Mouse (Mus musculus) T-cell, adult 2 months (primary cell): ENCODE results near the gene Jmjd7.

ENCODE experiments used
- DNase-seq: peaks from one replicate; pipeline ENCODE4 v3.0.0; 2022; ENCODE audit warnings: low spot score

The Jmjd7 gene

DNA sequence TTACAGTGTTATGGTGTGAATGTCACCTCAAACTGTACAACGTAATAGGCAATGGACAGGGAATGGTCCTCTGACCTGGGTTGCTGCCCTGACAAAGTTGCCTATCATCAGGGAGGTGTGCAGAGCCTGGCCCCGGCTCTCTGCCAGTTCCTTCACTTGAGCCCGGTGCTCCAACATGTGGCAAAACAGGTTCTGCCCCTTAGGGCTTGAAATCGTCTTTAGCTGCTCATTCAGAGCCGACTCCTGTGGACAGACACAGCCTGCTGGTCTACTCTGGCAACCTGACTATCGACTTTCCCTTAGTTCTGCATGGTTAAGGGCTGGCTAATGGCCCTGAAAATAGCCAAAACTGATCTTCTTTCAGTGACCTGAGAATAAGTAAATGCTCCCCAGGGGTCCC, 32.9 kb downstream of the Jmjd7 start:
- DNase-seq: no peak

DNA sequence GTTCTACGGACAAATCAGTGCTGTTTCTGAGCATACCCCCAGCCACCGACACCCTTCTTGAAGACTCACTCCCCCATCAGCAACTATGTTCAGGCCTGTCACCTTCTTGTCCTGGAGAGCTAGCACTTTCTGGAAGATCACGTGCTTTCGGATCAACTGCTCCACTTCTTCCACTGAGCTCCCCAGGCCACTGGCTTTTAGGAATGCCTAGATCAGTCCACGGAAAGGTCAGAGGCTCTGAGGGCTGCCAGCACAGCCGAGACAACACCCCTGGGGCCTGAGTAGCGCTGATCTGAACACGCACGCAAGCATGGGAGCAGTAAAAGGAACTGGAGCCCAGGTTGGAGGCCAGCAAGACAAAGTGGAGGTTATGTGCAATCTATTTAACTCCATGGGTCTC, 33.4 kb downstream of the Jmjd7 start:
- DNase-seq: no peak

DNA sequence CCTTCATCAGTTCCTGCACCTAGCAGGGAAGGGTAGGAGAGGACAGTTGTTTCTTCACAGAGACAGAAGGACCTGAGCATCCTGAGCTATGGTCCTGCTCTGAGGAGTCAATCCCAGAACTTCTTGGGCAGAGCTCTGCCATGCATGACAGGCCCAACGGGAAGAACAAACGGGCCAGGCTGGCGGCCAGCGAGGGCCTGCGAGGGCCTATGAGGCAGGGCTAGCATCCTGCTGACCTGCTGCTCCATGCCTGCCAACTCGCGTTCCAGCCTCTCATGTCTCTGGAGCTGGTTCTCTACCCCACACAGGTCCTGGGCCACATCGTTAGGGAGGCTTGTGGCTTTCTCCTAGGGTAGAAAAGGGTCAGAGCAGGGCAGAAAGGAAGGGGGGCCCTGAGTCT, 35.0 kb downstream of the Jmjd7 start:
- no peak for DNase-seq

DNA sequence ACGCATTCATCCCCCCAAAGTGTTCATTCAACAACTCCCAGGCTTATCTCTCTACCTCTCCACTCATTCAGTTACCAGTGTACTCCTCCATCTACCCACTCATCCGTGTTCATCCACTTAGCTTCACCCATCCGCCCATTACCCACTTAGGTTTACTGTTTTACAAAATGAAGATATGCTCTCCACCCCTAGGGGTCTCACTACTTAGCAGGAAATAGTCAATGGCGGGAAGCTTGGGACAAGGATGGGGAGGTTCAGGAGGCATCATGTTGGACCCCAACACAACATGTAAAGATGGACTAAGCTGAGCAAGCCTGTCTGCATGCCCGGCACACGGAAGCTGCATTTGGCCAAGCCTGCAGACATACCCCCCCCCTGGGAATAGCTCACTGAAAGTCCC, 37.4 kb downstream of the Jmjd7 start:
- DNase-seq: no peak

DNA sequence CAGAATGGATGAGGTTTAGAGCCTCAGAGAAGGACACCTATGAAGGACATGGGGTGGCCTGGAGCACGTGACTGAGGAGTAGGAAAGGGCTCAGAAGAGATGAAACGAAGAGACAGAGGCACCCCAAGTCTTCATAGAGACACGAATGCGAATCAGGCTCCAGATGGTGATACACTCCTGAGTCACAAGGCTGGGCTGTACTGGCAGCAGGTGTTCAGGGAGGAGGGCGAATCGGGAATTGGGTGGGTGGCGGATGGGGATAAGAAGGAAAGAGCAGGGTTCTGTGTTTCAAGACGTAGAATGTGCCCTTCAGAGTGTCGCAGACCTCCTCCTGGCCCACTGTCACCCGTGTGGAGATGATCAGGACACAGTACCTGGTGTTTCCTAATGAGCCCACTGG, 38.0 kb downstream of the Jmjd7 start:
- no peak for DNase-seq

DNA sequence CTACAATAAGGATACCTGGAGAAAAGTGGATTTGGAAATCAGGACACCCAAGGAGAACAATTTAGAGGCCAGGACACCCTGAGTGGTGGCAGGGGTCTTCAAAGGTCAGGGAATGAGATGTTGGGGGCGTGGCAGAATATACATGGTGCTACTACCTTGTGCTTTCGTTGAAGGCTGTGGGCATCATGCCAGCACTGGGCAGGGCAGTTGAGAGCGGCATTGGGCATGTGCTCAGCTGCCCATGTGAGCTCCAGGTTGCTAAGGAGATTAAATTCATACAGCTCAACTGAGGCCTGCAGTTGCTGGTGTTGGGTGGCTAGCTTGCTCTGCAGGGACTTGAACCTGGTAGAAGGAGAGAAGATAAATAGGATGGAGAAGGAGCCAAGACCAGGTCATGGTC, 38.9 kb downstream of the Jmjd7 start:
- no peak for DNase-seq

DNA sequence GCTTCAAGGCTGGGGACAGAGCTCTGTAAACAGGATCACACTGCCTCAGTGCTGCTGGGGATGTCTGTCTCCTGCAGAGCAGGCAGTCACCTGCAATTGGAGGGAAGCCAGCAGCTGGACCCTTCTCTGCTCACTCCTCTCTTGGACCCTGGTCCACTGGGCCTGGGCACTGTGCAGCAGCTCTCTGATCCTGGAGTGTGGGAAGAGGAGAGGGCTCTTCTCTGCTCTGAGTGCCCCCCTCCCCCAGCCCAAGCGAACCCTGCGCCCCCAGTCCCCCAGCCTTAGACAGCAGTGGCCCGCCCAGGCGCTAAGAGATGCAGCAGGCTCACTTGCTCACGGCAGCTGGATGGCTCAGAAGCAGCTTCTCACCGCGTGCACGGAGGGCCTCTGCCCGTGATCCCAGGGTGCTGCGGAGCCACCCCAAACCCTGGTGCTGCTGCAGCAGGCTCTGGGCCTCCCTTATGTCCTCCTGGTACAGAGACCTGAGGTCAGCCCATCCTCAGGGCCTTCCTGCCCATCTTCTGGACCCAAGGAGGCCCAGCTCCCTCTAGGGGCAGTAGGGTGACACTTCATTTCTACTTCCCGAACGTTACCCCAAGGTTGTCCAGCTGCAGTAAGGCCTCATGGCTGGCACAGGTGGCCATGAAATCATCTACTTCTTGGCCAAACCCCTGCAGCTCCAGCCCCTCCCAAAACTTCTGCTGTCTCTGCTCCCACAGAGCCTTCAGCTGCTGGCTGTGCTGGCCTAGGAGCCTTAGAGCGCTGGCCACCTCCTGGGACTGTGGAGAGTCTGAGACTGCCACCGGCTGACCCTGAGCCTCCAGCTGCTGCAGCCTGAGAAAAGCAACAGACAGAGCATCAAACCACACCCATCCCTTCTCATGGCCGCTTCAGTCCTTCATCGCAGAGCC, 41.5 kb downstream of the Jmjd7 start:
- no peak for DNase-seq

DNA sequence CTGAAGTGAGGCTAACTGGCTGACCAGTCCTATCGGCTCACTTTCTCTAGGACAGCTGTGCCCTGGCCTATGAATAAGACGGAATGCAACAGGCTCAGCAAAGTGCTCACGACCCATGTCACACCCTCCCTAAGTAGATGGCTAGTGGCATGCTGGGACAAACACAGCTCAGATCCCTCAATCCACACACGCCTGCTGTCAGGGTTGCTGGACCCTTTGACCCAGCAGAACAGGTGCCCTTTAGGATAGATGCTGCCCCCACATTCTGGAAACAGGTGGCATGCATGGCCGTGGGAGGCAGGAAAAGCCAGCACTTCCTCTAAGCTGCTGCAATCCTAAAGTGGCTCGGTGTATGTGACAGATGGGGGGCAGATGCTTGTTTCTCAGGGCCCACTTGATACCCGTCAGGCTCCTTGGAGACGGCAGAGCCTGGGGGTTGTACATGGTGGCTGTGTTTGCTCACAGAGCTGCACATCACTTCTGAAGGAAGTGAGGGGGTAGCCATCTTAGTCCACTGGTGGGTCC, 42.2 kb downstream of the Jmjd7 start:
- DNase-seq: no peak

DNA sequence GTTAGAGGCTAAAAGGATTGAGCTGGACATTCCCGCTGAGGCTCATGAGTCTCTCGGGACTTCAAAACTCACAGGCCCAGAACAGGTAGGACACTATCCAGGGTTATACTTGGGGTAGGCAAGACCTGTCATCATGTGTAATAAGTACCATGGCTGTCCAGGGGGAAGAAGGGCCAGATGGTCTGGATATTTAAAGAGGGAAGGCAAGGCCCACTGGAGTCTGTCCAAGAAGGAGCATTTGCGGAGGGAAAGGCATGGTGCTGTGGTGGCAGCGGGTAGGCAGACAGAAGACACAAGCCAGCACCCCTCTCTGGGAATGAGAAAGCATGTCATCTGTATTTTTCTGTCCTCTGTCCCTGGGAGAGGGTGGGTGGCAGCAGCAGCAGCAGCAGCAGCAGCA, 46.8 kb downstream of the Jmjd7 start:
- DNase-seq: no peak

DNA sequence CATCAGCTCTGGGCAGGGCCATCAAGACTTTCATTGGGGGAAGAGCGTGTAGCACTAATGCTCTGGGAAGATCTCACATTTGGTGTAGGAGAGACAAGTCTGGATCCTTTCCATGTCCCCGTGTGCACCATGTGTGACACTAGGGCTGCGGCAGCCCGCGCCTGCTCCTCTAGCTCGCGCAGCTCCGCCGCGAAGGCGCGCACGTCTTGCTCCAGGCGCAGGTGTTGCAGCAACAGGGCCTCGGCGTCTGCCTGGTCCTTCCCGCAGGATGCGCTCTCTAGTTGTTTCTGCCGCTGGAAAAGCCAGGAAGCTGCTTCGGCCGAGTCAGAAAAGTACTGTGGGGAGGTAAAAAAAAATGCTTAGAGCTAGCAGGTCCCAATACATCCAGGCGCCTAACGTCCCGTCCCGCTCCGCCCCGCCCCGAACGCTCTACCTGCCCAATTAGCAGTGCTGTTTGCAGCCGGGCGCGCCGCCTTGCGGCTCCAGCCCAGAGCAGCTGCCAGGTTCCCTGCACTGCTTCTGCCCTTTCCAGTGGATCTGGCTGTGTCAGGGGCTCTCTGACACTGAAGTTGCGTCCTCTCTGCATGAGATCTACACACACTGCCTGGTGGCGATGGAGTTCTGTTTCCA, 48.9 kb downstream of the Jmjd7 start:
- DNase-seq: peak; percentile 10
